Mouse (Mus musculus): Measurements from ENCODE around the gene Hist1h2bh. TPM values are rescaled to one million over a fixed set of nuclear protein-coding genes. Genes with fewer than 3 reads are reported as not detected.

Gene Hist1h2bh
- polyA plus RNA-seq, 1 experiment from 2014 or later, result 0.22 TPM

DNA sequence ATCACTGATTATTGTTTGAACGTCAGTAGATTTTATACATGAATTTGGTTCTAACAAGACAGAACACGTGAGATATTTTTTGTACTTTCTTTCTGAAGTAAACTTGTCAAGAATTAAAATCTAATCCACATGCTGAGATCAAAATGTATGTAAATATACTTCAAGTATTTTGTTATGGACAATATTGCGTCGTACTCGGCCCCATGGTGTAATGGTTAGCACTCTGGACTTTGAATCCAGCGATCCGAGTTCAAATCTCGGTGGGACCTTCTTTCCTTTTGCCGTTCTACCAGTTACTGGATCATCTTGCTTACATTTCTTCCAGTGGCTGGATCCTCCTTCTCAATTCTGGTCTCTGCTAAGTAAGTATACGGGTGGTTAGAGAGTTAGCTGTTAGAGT, 23.8 kb downstream of the Hist1h2bh start:
- Histone ChIP-seq H3K4me1 (peaks cover 13% of the 10 kb centered on the region), H3K27me3 (replicated peaks) (no peaks in the 10 kb centered on the region), H3K4me2 (peak overlapping the region; percentile 85), H3K27ac (replicated peaks) (peak overlapping the region; percentile 34; the same call in 1 of the 2 replicates), H3K36me3 (no peaks in the 10 kb centered on the region), H3K9ac (replicated peaks) (no peak overlapping the region), H3K9me3 (replicated peaks) (no peaks in the 10 kb centered on the region), H3K4me3 (replicated peaks) (peak overlapping the region; percentile 36)
- WGBS, result under 1% methylated on average over 10 of the region's 10 CpGs
- ATAC-seq (ENCODE audit: low FRiP score), result peak; percentile 51

DNA sequence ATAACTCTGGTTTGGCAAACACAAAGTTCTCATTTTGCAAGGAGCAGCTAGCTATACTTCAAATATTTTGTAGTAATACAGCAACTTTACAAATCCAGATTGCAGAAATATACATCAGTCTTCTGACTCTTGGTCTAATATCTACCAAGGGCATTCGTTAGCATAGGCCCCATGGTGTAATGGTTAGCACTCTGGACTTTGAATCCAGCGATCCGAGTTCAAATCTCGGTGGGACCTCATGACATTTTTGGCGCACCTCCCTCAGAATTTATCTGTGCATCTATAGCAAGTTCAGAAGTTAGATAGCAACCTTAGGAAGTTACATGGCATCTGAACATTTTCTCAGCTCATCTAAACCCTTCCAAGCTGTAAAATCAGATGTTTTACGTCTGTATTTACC, 24.3 kb downstream of the Hist1h2bh start:
- H3K9ac ChIP-seq (replicated peaks), result no peak overlapping the region

DNA sequence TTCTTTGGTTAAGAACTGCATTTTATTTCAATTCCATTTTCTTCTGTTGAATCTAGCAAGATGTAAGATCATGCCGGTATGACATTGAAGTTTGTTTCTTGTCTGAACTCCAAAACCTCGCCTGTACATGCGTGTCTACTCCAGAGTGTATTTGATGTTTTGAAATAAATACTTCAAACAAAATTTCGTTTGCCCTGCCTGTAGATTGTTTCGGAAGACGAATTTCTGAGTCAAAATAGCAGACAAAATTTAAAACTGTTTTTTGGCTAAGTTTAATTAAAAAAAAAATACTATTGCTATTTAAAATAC, 24.9 kb downstream of the Hist1h2bh start:
- under 1% methylated on average over 6 of the region's 6 CpGs for WGBS
- no peaks in the 10 kb centered on the region for H3K9me3 ChIP-seq (replicated peaks)
- H3K4me2 ChIP-seq, result peak overlapping the region; percentile 85
- H3K27ac ChIP-seq (replicated peaks), result no peak overlapping the region; the same call in 1 of the 2 replicates
- H3K27me3 ChIP-seq (replicated peaks), result no peaks in the 10 kb centered on the region
- no peaks in the 10 kb centered on the region for H3K36me3 ChIP-seq
- H3K4me1 ChIP-seq, result peaks cover 13% of the 10 kb centered on the region
- H3K4me3 ChIP-seq (replicated peaks), result peak overlapping the region; percentile 49
- H3K9ac ChIP-seq (replicated peaks), result peak overlapping the region; percentile 29
- no peak for ATAC-seq (ENCODE audit: low FRiP score)

More for the DNA sequence above, 24.3 kb downstream of the Hist1h2bh start:
- H3K36me3 ChIP-seq, result no peaks in the 10 kb centered on the region
- peak overlapping the region; percentile 85 for H3K4me2 ChIP-seq
- H3K9me3 ChIP-seq (replicated peaks), result no peaks in the 10 kb centered on the region
- H3K27me3 ChIP-seq (replicated peaks), result no peaks in the 10 kb centered on the region
- peak; percentile 32; the same call in 1 of the 2 replicates for ATAC-seq (ENCODE audit: low FRiP score)
- WGBS, result under 1% methylated on average over 6 of the region's 6 CpGs
- peak overlapping the region; percentile 36 for H3K4me3 ChIP-seq (replicated peaks)
- H3K4me1 ChIP-seq, result peaks cover 13% of the 10 kb centered on the region
- peak overlapping the region; percentile 34 for H3K27ac ChIP-seq (replicated peaks)

GRCm38 (mm10) chr13:23517603-23518294, 25.4 kb downstream of the Hist1h2bh start:
- WGBS, result under 1% methylated on average over 27 of the region's 27 CpGs
- peak overlapping the region; percentile 85 for H3K4me2 ChIP-seq
- peaks cover 13% of the 10 kb centered on the region for H3K4me1 ChIP-seq
- H3K27ac ChIP-seq (replicated peaks), result peak overlapping the region; percentile 74
- peak overlapping the region; percentile 38 for H3K9ac ChIP-seq (replicated peaks)
- no peaks in the 10 kb centered on the region for H3K36me3 ChIP-seq
- no peaks in the 10 kb centered on the region for H3K27me3 ChIP-seq (replicated peaks)
- no peaks in the 10 kb centered on the region for H3K9me3 ChIP-seq (replicated peaks)
- H3K4me3 ChIP-seq (replicated peaks), result peak overlapping the region; percentile 49
- ATAC-seq (ENCODE audit: low FRiP score), result peak; percentile 92

GRCm38 (mm10) chr13:23516822-23517602, 26.2 kb downstream of the Hist1h2bh start:
- 0% methylated on average over 19 of the region's 19 CpGs for WGBS
- Histone ChIP-seq H3K4me1 (peaks cover 13% of the 10 kb centered on the region), H3K36me3 (no peaks in the 10 kb centered on the region), H3K4me3 (replicated peaks) (peak overlapping the region; percentile 49), H3K27ac (replicated peaks) (peak overlapping the region; percentile 74), H3K9me3 (replicated peaks) (no peaks in the 10 kb centered on the region), H3K9ac (replicated peaks) (peak overlapping the region; percentile 38), H3K4me2 (peak overlapping the region; percentile 85), H3K27me3 (replicated peaks) (no peaks in the 10 kb centered on the region)
- ATAC-seq (ENCODE audit: low FRiP score), result peak; percentile 83

GRCm38 (mm10) chr13:23515826-23516620, 27.2 kb downstream of the Hist1h2bh start:
- Histone ChIP-seq H3K4me1 (peaks cover 10% of the 10 kb centered on the region), H3K36me3 (no peaks in the 10 kb centered on the region), H3K4me3 (replicated peaks) (peak overlapping the region; percentile 49), H3K9me3 (replicated peaks) (no peaks in the 10 kb centered on the region), H3K4me2 (peak overlapping the region; percentile 85), H3K27me3 (replicated peaks) (no peaks in the 10 kb centered on the region), H3K9ac (replicated peaks) (peak overlapping the region; percentile 40), H3K27ac (replicated peaks) (peak overlapping the region; percentile 13; the same call in 1 of the 2 replicates)
- ATAC-seq (ENCODE audit: low FRiP score), result no peak
- WGBS, result 52% methylated on average over 15 of the region's 15 CpGs

DNA sequence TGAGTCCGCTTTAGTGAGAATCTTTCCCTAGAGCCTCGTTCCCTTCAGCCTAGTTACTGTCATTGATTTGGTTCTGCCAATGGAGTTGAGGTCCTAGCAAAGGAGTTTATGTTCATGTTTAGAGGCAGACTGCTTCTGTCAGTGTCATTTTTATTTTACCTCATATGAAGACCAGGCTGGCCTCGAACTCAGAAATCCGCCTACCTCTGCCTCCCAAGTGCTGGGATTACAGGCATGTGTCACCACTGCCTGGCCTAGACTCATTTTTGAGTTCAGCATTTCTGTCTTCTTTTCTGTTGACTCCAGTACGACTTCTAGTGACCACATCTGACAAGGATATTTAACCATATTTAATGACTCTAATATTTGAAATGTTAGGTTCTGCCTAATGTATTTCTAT, 27.9 kb downstream of the Hist1h2bh start:
- Histone ChIP-seq H3K27me3 (replicated peaks) (no peaks in the 10 kb centered on the region), H3K9ac (replicated peaks) (no peak overlapping the region), H3K9me3 (replicated peaks) (no peaks in the 10 kb centered on the region), H3K4me2 (no peak overlapping the region), H3K4me1 (peaks cover 10% of the 10 kb centered on the region), H3K36me3 (no peaks in the 10 kb centered on the region), H3K27ac (replicated peaks) (no peak overlapping the region), H3K4me3 (replicated peaks) (no peak overlapping the region)
- 77% methylated on average over 5 of the region's 5 CpGs for WGBS
- no peak for ATAC-seq (ENCODE audit: low FRiP score)

GRCm38 (mm10) chr13:23513517-23513916, 29.7 kb downstream of the Hist1h2bh start:
- no peak for ATAC-seq (ENCODE audit: low FRiP score)
- WGBS, result 86% methylated on average over 1 of the region's 1 CpGs
- Histone ChIP-seq H3K4me3 (replicated peaks) (no peak overlapping the region), H3K9me3 (replicated peaks) (no peaks in the 10 kb centered on the region), H3K4me1 (peaks cover 8% of the 10 kb centered on the region), H3K4me2 (no peak overlapping the region), H3K36me3 (no peaks in the 10 kb centered on the region), H3K9ac (replicated peaks) (no peak overlapping the region), H3K27ac (replicated peaks) (no peak overlapping the region), H3K27me3 (replicated peaks) (no peaks in the 10 kb centered on the region)

GRCm38 (mm10) chr13:23510127-23510526, 33.1 kb downstream of the Hist1h2bh start:
- Histone ChIP-seq H3K9ac (replicated peaks) (no peak overlapping the region), H3K9me3 (replicated peaks) (no peaks in the 10 kb centered on the region), H3K36me3 (no peaks in the 10 kb centered on the region), H3K27me3 (replicated peaks) (0 out of 2 replicates have a peak, but pooled peaks cover 3% of the 10 kb centered on the region), H3K27ac (replicated peaks) (no peak overlapping the region), H3K4me2 (no peak overlapping the region), H3K4me3 (replicated peaks) (no peak overlapping the region), H3K4me1 (peaks cover 6% of the 10 kb centered on the region)
- WGBS, result 46% methylated on average over 1 of the region's 1 CpGs
- ATAC-seq (ENCODE audit: low FRiP score), result no peak

- H3K27me3 ChIP-seq (replicated peaks), result 0 out of 2 replicates have a peak, but pooled peaks cover 3% of the 10 kb centered on the region
- H3K9ac ChIP-seq (replicated peaks), result no peak overlapping the region
- peak overlapping the region; percentile 46; the same call in 1 of the 2 replicates for H3K4me2 ChIP-seq
- H3K36me3 ChIP-seq, result no peaks in the 10 kb centered on the region
- WGBS, result 22% methylated on average over 14 of the region's 14 CpGs
- no peak overlapping the region for H3K4me3 ChIP-seq (replicated peaks)
- ATAC-seq (ENCODE audit: low FRiP score), result no peak
- peaks cover 6% of the 10 kb centered on the region for H3K4me1 ChIP-seq
- H3K9me3 ChIP-seq (replicated peaks), result no peaks in the 10 kb centered on the region
- H3K27ac ChIP-seq (replicated peaks), result no peak overlapping the region
Measured at GRCm38 (mm10) chr13:23506819-23507515, 36.2 kb downstream of the Hist1h2bh start.

DNA sequence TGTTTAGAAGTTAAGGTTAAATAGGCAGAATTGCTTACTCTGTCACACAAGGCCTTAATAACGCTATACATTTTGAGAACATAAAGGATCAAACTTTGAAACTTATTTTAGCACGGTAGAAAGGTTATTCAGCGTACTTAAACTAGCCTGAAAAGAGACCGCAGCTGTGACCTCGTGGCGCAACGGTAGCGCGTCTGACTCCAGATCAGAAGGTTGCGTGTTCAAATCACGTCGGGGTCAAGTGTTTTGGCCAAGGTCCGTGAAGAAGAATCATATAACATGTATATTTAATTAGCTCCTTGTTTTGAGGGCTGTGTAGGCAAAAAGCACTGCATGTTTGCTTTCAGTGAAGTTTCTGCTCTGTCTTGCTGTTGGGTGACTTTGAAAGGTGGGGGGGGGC, 36.8 kb downstream of the Hist1h2bh start:
- 0 out of 2 replicates have a peak, but pooled peaks cover 3% of the 10 kb centered on the region for H3K27me3 ChIP-seq (replicated peaks)
- H3K4me3 ChIP-seq (replicated peaks), result no peak overlapping the region
- ATAC-seq (ENCODE audit: low FRiP score), result no peak
- H3K9me3 ChIP-seq (replicated peaks), result no peaks in the 10 kb centered on the region
- H3K4me2 ChIP-seq, result peak overlapping the region; percentile 46
- 6% methylated on average over 13 of the region's 13 CpGs for WGBS
- no peak overlapping the region for H3K9ac ChIP-seq (replicated peaks)
- H3K4me1 ChIP-seq, result peaks cover 6% of the 10 kb centered on the region
- H3K27ac ChIP-seq (replicated peaks), result no peak overlapping the region
- no peaks in the 10 kb centered on the region for H3K36me3 ChIP-seq

All from neural tube, embryonic 15.5 days (tissue).